Mouse (Mus musculus): ENCODE data around the gene Vps37c.
A peak's percentile ranks its signal among the peaks of the same experiment; 100 is the strongest.

Gene Vps37c

GRCm38 (mm10) chr19:10688537-10689352 lies at the start of gene Vps37c:
TSS of gene Vps37c (plus strand) at chr19:10688735.
- peak; percentile 91 for DNase-seq (ENCODE audit: low spot score)

- DNase-seq (ENCODE audit: low spot score) = no peak
Measured at GRCm38 (mm10) chr19:10640080-10640479, 48.5 kb upstream of the Vps37c start.

- peak; percentile 22 for DNase-seq (ENCODE audit: low spot score)
Measured at GRCm38 (mm10) chr19:10640589-10641378, 47.8 kb upstream of the Vps37c start.

- no peak for DNase-seq (ENCODE audit: low spot score)
Measured at GRCm38 (mm10) chr19:10645616-10646015, 42.9 kb upstream of the Vps37c start.

- DNase-seq (ENCODE audit: low spot score) = no peak
Measured at GRCm38 (mm10) chr19:10648156-10648555, 40.4 kb upstream of the Vps37c start.

GRCm38 (mm10) chr19:10656058-10656457 lies 32.5 kb upstream of the Vps37c start:
- no peak for DNase-seq (ENCODE audit: low spot score)

GRCm38 (mm10) chr19:10657742-10658141 lies 30.8 kb upstream of the Vps37c start:
- no peak for DNase-seq (ENCODE audit: low spot score)

GRCm38 (mm10) chr19:10658406-10658805 lies 30.1 kb upstream of the Vps37c start:
- no peak for DNase-seq (ENCODE audit: low spot score)

GRCm38 (mm10) chr19:10661373-10661772 lies 27.2 kb upstream of the Vps37c start:
- DNase-seq (ENCODE audit: low spot score) = no peak

GRCm38 (mm10) chr19:10661919-10662318 lies 26.6 kb upstream of the Vps37c start:
- DNase-seq (ENCODE audit: low spot score) = no peak

- no peak for DNase-seq (ENCODE audit: low spot score)
Measured at GRCm38 (mm10) chr19:10662665-10663064, 25.9 kb upstream of the Vps37c start.

GRCm38 (mm10) chr19:10665093-10665492 lies 23.4 kb upstream of the Vps37c start:
- no peak for DNase-seq (ENCODE audit: low spot score)

- DNase-seq (ENCODE audit: low spot score) = peak; percentile 83
Measured at GRCm38 (mm10) chr19:10665499-10665898, 23.0 kb upstream of the Vps37c start.

GRCm38 (mm10) chr19:10671319-10671718 lies 17.2 kb upstream of the Vps37c start:
- DNase-seq (ENCODE audit: low spot score) = no peak

- DNase-seq (ENCODE audit: low spot score) = no peak
Measured at GRCm38 (mm10) chr19:10671854-10672417, 16.6 kb upstream of the Vps37c start.

GRCm38 (mm10) chr19:10673275-10673674 lies 15.3 kb upstream of the Vps37c start:
- DNase-seq (ENCODE audit: low spot score) = no peak

GRCm38 (mm10) chr19:10676656-10677055 lies 11.9 kb upstream of the Vps37c start:
- no peak for DNase-seq (ENCODE audit: low spot score)

GRCm38 (mm10) chr19:10677915-10678771 lies 10.4 kb upstream of the Vps37c start, which contains the start of gene Pga5:
TSS of gene Pga5 (minus strand) at chr19:10678071.
- DNase-seq (ENCODE audit: low spot score) = peak; percentile 94

GRCm38 (mm10) chr19:10678772-10679067 lies 9.8 kb upstream of the Vps37c start:
- no peak for DNase-seq (ENCODE audit: low spot score)

GRCm38 (mm10) chr19:10681571-10681970 lies 7.0 kb upstream of the Vps37c start:
- DNase-seq (ENCODE audit: low spot score) = no peak

- DNase-seq (ENCODE audit: low spot score) = no peak
Measured at GRCm38 (mm10) chr19:10685081-10685480, 3.5 kb upstream of the Vps37c start.

- DNase-seq (ENCODE audit: low spot score) = no peak
Measured at GRCm38 (mm10) chr19:10685727-10686126, 2.8 kb upstream of the Vps37c start.
